8 mouse cellular contexts compared by ENCODE assay signal in the genomic region with DNA sequence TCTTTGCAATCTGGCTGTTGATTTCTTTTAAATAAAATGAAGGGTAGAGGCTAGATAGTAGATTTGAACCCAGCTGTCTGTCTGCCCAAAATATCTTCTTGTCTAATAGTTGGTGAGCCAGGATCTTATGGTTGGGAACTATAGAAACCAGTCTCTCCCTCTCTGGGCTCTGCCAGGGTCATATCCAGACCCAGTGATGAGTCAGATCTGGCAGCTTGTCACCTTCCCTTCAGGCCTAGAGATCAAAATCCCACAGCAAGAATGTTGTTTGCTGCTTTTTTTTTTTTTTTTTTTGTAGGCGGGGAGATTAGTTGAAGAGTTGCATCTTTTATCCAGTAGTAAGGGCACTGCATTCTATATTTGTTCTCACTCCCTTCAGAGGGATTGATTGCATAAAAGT.
"Had no signal": no experiment of that assay in that cellular context is flagged by ENCODE, and none has a peak within 500 bp of the region (broad histone marks: within the 10 kb centered on the region; RNA-seq: fewer than 3 reads in every experiment).

No protein-coding gene starts in this region.

- DNase-seq: kidney, postnatal 14 days; left cerebral cortex, postnatal 4 days; lung, adult 18-20 months; lung, postnatal 4 days; right cerebral cortex, postnatal 14 days; thymus, postnatal 36 days had no signal

- ATAC-seq: lung, postnatal 0 days; midbrain, embryonic 15.5 days had no signal
